Mouse (Mus musculus) gastrocnemius, adult 8-10 months (tissue): ENCODE measurements at regions not wholly inside any gene's neighbourhood (a gene's known extent, or its start where the extent isn't known, plus 50 kb on each side); places are given as distances from the start of the nearest gene placed in this dataset.

ENCODE experiments used
- DNase-seq, 2 experiments: peaks; one replicate each; pipeline ENCODE4 v3.0.0; 2022; ENCODE audit warnings: low spot score in 2 of 2

DNA sequence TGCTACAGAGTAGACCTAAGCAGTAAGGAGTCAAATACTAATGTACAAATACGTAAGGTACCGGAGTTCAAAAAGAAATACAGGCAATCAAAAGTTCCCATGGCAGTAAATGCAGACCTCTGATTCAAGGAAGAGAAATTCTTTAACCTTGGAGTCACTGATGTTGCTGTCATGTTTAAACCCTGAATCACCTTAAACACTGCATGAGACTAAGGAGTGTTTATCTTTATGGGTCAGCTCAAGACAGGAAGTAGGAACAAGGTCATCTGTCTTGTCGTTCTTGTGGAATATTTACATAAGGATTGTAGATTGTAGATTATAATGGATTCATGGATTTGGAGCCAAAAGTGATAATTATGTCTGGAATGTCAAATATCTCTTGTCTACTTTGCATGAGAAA is 1708.7 kb upstream of the Slc10a2 start:
- no peak for DNase-seq

DNA sequence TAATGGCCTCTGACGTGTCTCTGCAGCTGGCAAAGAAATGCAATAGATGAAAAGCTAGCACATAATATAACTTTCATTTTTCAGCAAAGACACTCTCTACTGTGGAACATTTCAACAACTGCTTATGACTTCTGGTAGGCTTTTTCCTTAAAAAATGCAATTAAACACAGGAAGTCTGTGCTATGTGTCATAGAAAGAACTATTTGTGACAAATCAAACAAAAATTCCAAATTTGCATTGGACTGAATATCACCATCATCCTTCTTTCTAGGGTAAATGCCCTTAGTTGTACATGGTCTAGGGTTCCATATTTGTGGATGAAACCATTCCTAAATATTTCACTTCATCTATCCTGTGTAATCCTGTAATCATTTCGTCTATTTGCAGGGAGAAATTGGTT is 1702.0 kb upstream of the Slc10a2 start:
- no peak for DNase-seq

DNA sequence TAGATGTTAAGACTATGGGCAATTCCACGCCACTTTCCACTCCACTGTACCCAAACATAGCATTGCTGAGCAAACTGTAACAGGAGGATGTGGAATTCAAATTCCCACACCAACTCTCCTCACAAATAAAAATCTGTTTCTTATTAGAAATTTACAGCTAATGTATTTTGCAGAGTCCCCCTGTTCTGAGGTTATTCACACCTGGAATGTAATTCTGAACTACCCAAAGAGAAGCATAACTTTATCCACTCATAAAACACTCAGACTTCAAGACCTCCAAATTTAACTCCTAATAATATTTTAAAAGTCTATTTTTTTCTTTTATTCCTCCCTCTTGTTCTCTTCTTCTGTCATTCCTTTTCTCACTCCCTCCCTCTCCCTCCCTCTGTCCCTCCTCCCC is 1698.0 kb upstream of the Slc10a2 start:
- DNase-seq: no peak

DNA sequence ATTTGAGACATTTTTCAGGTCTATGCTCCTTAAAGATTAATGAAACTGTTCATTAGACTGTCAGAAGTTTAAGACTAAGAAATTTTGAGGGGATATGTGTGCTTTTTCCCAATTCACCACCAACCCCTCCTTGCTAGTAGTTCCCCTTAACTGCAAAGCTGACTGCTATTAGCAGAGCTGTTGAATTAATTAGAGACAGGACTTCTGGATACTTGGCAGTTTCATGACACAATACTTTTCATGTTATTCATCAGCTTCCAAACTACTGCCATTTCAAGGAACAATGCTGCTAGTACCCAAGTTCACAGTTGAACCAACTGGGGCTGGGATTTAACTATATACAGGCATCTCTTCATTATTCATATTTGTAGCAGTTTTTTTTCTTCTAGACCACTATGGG is 1695.9 kb upstream of the Slc10a2 start:
- no peak for DNase-seq

- no peak for DNase-seq
These were observed 1683.9 kb upstream of the Slc10a2 start for GRCm38 (mm10) chr8:6789096-6789495.

DNA sequence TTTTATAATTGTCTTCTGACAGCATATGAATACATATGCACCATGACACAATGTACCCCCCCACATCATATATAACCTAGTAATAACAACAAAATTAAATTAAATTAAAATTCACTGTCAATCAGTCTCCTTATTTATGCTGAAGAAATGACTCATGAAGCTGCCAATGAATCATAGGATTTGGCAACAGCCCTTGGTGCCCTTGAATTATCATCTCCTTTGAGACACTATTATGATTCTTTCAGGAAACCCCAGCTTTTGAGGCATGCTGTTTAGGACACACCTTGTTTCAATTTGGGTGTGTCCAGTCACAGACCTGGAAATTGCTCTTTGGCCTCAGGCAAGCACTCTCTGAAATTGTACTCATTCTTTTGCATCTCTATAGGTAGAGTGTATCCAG is 1675.8 kb upstream of the Slc10a2 start:
- no peak for DNase-seq

DNA sequence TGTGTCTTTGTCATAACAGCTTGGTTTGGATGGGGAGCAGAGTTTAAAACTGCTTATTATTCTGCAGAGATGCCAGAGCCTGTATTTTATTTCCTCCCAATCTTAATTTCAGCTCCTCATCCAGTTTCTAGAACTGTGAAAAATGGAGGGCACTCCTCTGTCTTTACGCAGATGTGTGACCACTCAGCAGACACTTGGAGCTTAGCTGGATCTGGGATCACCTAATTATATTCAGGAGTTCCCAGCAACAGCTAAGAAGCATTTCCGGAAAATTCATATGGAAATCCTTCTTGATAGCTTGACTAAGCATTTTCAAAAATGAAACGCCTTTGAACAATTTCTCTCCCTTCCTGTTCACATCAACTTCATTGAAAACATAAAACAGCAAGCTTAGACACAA is 1670.0 kb upstream of the Slc10a2 start:
- no peak for DNase-seq

- DNase-seq: no peak
These were observed 1624.4 kb upstream of the Slc10a2 start for GRCm38 (mm10) chr8:6729571-6729970.

DNA sequence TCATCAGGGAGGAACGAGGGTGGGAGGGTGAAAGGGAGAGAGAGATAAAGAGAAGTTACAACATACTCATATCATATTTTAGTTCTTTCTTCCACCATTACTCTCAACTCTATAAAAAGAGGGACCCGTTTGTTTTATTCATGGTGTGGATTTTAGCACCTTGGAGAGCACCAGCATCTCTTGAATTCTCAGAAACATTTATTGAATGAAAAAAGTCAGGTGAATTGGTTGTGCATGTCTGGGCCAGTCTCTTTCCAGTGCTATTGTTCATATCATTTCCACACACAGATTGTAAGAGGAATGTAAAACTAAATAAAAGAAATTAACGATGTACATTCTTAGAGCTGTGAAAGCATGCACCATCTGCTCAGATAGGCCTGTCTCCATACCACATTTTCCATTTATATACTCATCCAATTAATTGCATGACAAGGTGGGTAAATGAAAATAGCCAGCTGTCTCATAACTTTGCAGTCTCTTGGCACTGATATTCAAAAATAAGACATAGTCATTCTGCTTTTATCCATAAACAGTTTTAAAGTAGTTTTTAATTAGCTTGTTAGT is 1603.8 kb upstream of the Slc10a2 start:
- no peak for DNase-seq

DNA sequence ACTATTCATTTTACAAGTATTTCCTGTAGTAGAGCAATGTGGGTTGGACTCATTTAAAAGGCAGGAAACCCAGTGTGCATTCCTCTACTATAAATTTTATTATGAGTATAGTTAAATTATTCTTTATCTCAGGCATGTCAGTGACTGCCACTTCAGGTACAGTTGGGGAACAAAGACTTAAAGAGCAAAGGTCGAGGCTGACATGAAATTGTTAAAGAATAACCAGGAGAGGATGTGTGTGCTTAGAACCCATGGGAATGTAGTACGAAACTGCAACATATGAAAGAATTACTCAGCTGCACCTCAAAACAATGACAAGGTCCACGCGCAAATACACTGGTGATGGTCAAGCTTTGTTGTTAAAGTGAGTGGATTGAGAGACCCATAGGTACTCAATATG is 1583.4 kb upstream of the Slc10a2 start:
- no peak for DNase-seq

DNA sequence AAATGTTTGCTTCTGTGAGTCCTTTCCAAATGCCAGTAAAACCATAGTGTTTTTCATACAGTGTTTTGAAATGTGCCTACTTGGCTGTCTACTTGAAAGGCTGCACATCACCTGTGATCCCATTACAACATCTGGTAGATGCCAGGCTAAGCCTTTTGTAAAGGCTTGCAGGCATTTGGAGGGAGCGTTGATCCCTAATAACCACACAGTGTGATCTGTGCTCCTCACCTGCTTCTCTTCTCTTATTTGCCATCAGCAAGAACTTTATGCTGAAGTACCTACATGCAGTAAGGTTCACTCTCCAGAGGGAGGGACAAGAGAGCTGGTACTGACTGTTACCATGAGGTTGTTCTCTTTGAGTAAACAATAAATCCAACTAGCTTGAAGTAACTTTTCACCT is 1553.7 kb upstream of the Slc10a2 start:
- DNase-seq: no peak

- DNase-seq: no peak
These were observed 1552.4 kb upstream of the Slc10a2 start for GRCm38 (mm10) chr8:6657451-6657990.

DNA sequence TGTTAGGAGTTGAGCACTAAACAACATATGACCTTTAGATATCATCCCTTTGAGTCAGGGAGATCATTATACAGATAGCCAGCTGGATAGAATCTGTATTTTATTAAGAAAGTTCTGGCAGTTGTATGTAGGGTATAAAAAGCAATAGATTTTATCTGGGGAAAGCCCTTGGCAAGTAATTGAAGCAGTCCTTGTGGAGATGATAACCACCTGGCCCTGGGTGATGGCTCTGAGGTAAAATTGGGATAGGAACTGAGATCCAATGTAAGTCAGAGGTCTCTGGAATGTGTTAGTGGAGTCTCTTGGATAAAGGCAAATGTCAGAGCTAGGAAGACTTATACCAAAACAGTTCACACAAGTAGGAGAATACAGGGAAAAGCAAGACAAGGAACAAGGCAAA is 1547.0 kb upstream of the Slc10a2 start:
- no peak for DNase-seq

- no peak for DNase-seq
These were observed 1542.9 kb upstream of the Slc10a2 start for GRCm38 (mm10) chr8:6648083-6648482.

- no peak for DNase-seq
These were observed 1540.3 kb upstream of the Slc10a2 start for GRCm38 (mm10) chr8:6645287-6645957.

- no peak for DNase-seq
These were observed 1539.2 kb upstream of the Slc10a2 start for GRCm38 (mm10) chr8:6644396-6644795.

DNA sequence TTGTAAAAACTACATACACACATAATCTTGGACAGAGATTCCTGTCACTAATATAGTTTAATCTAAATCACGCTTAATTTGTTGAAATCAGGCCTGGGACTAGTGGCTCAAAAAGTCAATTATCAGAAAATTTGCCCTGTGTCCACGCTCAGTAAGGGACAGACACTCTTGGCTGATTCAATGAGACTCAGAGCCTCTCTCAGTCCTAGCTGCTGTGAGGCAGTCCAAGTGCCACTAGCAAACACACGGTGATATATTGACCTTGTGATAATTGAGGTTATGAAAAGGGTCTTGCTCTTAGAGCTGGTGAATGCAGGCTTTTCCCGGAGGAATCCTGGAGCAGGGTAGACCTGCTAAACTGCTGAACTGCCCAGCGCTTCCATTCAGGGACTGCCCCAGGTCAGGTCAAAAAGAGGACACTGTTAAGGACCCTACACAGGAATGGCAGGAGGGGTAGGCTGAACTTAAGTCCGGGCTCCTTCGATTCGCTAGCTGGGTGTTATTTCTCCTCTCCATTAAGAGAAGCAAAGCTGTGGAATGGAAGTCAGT is 1521.9 kb upstream of the Slc10a2 start:
- no peak for DNase-seq

- DNase-seq: no peak
These were observed 1503.7 kb upstream of the Slc10a2 start for GRCm38 (mm10) chr8:6608891-6609290.

GRCm38 (mm10) chr8:6606854-6607535 is 1501.8 kb upstream of the Slc10a2 start:
- DNase-seq: no peak

- no peak for DNase-seq
These were observed 1499.2 kb upstream of the Slc10a2 start for GRCm38 (mm10) chr8:6604232-6604804.

GRCm38 (mm10) chr8:6590146-6590545 is 1485.0 kb upstream of the Slc10a2 start:
- no peak for DNase-seq
